12 mouse cellular contexts compared by ENCODE assay signal in the genomic region with DNA sequence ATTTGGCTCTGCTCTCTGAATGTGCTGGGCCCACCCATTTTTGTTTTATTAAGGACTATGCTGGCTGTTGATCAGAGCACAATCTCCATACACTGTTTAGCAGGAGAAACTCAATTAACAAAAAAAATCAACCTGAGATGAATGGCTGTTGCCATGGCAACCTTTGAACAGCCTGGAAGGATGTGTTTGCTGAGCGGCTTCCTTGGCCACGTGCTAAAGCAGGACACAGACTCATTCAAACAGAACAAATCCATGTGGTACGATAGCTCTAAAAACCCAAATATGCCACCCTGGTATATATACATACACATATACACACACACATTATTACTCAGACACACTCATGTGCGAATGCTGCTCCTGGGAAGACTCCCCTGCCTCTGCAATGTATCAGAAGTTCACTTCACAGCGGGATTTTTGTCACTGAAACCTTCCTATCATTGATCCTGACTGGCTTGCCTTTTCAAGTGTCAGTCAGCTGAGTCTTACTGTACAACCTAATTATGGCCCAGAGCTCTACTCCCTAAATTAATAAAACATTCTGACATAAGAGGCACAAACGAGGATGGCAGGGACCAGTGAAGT.
DNase-seq lines count a peak whose midpoint lies in the region; ATAC-seq and TF ChIP-seq lines count a peak whose summit lies in the region.
"Had no signal": no experiment of that assay in that cellular context is flagged by ENCODE, and none has a peak within 500 bp of the region (broad histone marks: within the 10 kb centered on the region; RNA-seq: fewer than 3 reads in every experiment).

No protein-coding gene starts in this region.

- H3K4me2 ChIP-seq in lung, embryonic 14.5 days, result no peak overlapping the region
- no peak overlapping the region; the same call in 1 of the 2 replicates for H3K4me2 ChIP-seq in hindbrain, embryonic 14.5 days (replicated peaks)
- 0 out of 2 replicates have a peak overlapping the region, but pooled peaks have one; percentile 18 for H3K4me2 ChIP-seq in midbrain, embryonic 14.5 days (ENCODE audit: low read length)
- H3K4me2 ChIP-seq: embryonic facial prominence, embryonic 13.5 days had no signal

- no peak overlapping the region for H3K27ac ChIP-seq in lung, embryonic 14.5 days (ENCODE audit: low read depth)
- no peak overlapping the region for H3K27ac ChIP-seq in hindbrain, embryonic 14.5 days
- H3K27ac ChIP-seq in midbrain, embryonic 14.5 days (replicated peaks; ENCODE audit: low read depth, low read length), result no peak overlapping the region
- H3K27ac ChIP-seq: embryonic facial prominence, embryonic 13.5 days had no signal

- no peaks in the 10 kb centered on the region for H3K9me3 ChIP-seq in lung, embryonic 14.5 days (ENCODE audit: low read depth, low read length)
- H3K9me3 ChIP-seq in hindbrain, embryonic 14.5 days (ENCODE audit: control insufficient read depth, low read length), result no peaks in the 10 kb centered on the region
- H3K9me3 ChIP-seq in midbrain, embryonic 14.5 days (ENCODE audit: control insufficient read depth, low read length), result no peaks in the 10 kb centered on the region
- H3K9me3 ChIP-seq: embryonic facial prominence, embryonic 13.5 days had no signal

- no peaks in the 10 kb centered on the region for H3K27me3 ChIP-seq in lung, embryonic 14.5 days (ENCODE audit: insufficient read depth, low read length)
- H3K27me3 ChIP-seq in hindbrain, embryonic 14.5 days (ENCODE audit: control insufficient read depth, insufficient read depth, low read length), result no peaks in the 10 kb centered on the region
- H3K27me3 ChIP-seq in midbrain, embryonic 14.5 days (ENCODE audit: control insufficient read depth, insufficient read depth, low read length), result no peaks in the 10 kb centered on the region
- H3K27me3 ChIP-seq: embryonic facial prominence, embryonic 13.5 days had no signal

- no peak for TF ChIP-seq CTCF in lung, embryonic 14.5 days (IDR thresholded peaks at IDR 0.05; ENCODE audit: low read depth)

- H3K36me3 ChIP-seq in lung, embryonic 14.5 days (ENCODE audit: insufficient read depth), result no peaks in the 10 kb centered on the region
- no peaks in the 10 kb centered on the region for H3K36me3 ChIP-seq in hindbrain, embryonic 14.5 days (replicated peaks; ENCODE audit: control insufficient read depth, insufficient read depth)
- no peaks in the 10 kb centered on the region for H3K36me3 ChIP-seq in midbrain, embryonic 14.5 days (ENCODE audit: control insufficient read depth, insufficient read depth, low read length)
- H3K36me3 ChIP-seq: embryonic facial prominence, embryonic 13.5 days had no signal

- peak; percentile 55 for DNase-seq in lung, embryonic 14.5 days
- no peak for DNase-seq in lung, postnatal 36 days
- DNase-seq in hindbrain, embryonic 14.5 days (ENCODE audit: low spot score), result peak; percentile 73
- peak; percentile 89 for DNase-seq in midbrain, embryonic 14.5 days
- DNase-seq in right cerebral cortex, postnatal 4 days, result peak; percentile 27
- no peak for DNase-seq in Muller cell, postnatal 12 days (ENCODE audit: inconsistent ontology term)
- no peak for DNase-seq in gastrocnemius, postnatal 10 days
- no peak for DNase-seq in kidney, postnatal 14 days
- DNase-seq: lung, postnatal 10 days; thymus, adult 2 months had no signal

- no peak overlapping the region for H3K9ac ChIP-seq in lung, embryonic 14.5 days
- no peak overlapping the region for H3K9ac ChIP-seq in hindbrain, embryonic 14.5 days
- no peak overlapping the region for H3K9ac ChIP-seq in midbrain, embryonic 14.5 days (replicated peaks; ENCODE audit: low read length)
- H3K9ac ChIP-seq: embryonic facial prominence, embryonic 13.5 days had no signal

- no peak overlapping the region for H3K4me3 ChIP-seq in lung, embryonic 14.5 days (ENCODE audit: low read depth, low read length)
- H3K4me3 ChIP-seq in hindbrain, embryonic 14.5 days (replicated peaks; ENCODE audit: low read length), result no peak overlapping the region
- no peak overlapping the region for H3K4me3 ChIP-seq in midbrain, embryonic 14.5 days (replicated peaks; ENCODE audit: low read depth, low read length)
- H3K4me3 ChIP-seq: embryonic facial prominence, embryonic 13.5 days had no signal

- WGBS in lung, embryonic 14.5 days, result 47% methylated on average over 6 of the region's 6 CpGs
- 26% methylated on average over 6 of the region's 6 CpGs for WGBS in hindbrain, embryonic 14.5 days
- WGBS in midbrain, embryonic 14.5 days, result 11% methylated on average over 6 of the region's 6 CpGs

- H3K4me1 ChIP-seq in lung, embryonic 14.5 days (ENCODE audit: insufficient read depth), result no peaks in the 10 kb centered on the region
- H3K4me1 ChIP-seq in hindbrain, embryonic 14.5 days (replicated peaks; ENCODE audit: control insufficient read depth, insufficient read depth, low read length), result peaks cover 15% of the 10 kb centered on the region; the same call in 1 of the 2 replicates
- peaks cover 8% of the 10 kb centered on the region; the same call in 1 of the 2 replicates for H3K4me1 ChIP-seq in midbrain, embryonic 14.5 days (ENCODE audit: control insufficient read depth, insufficient read depth, low read length)
- H3K4me1 ChIP-seq: embryonic facial prominence, embryonic 13.5 days had no signal

- ATAC-seq in lung, embryonic 14.5 days (ENCODE audit: insufficient read depth), result no peak
- no peak for ATAC-seq in hindbrain, embryonic 14.5 days (ENCODE audit: low FRiP score)
- peak; percentile 46; the same call in 1 of the 2 replicates for ATAC-seq in midbrain, embryonic 14.5 days (ENCODE audit: low FRiP score, low TSS enrichment)
- ATAC-seq: CD4-positive, CD25-positive, alpha-beta regulatory T cell, adult 4 months had no signal

Comparison
In these comparisons a context has a peak if more than half of its experiments do, and no peak if none do; other contexts are left out.
1. DNase-seq: peak in lung, embryonic 14.5 days (single experiment), hindbrain, embryonic 14.5 days (single experiment), midbrain, embryonic 14.5 days (single experiment) and right cerebral cortex, postnatal 4 days (single experiment); none in lung, postnatal 36 days (single experiment), Muller cell, postnatal 12 days (single experiment), gastrocnemius, postnatal 10 days (single experiment) and kidney, postnatal 14 days (single experiment).